Mouse (Mus musculus): ENCODE data around the gene Gm14459.
"Not testable (repeated sequence)": the region's sequence is repeated elsewhere in the genome, so short reads cannot be mapped to it uniquely, and the experiment has no call there.

The Gm14459 gene

DNA sequence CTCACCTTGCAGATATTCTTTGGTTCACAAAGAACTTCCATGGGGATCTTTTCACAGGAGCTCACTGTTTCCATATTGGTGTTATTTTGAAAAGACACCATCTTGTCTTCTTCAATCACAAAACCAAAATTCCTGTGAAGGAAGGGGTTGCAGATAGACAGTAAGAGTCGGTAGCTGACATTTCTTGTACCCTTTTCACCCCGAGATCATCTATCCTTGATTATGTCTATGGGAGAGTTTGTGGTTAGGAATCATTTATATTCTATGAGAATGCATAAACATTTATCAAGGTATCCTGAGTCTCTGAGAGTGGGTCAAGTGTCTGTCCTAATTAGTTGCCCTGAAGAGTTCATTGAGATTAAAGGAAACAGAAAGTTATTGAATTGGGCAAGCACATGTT lies at the start of gene Gm14459:
Gene Gm14459 (minus strand): TSS at position 101 of the 400 bp plus-strand sequence.
- DNase-seq (ENCODE audit: low spot score): no peak

DNA sequence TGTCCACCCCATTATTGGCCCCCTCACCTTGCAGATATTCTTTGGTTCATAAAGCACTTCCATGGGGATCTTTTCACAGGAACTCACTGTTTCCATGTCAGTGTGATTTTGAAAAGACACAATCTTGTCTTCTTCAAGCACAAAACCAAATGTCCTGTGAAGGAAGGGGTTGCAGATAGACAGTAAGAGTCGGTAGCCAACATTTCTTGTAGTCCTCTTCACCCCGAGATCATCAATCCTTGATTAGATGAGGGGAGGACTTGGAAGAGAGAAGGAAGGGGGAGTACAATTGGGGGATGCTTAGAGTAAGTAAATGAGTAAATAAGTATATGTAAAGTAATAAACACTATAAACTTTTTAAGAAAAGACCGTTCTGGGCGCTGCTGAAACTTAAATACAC lies 23.4 kb upstream of the Gm14459 start, which contains the start of gene Ssxb6:
Gene Ssxb6 (minus strand): TSS at position 101 of the 400 bp plus-strand sequence.
- not testable (repeated sequence) for DNase-seq (ENCODE audit: low spot score)
